Mouse (Mus musculus) myocyte (in vitro differentiated cells): ENCODE results near the gene Hsd17b12. TPM values are rescaled to one million over a fixed set of nuclear protein-coding genes. Genes with fewer than 3 reads are reported as not detected.

Experiments
- H3K27me3 ChIP-seq: one replicate; pipeline ENCODE4 v1.6.1; 2011; ENCODE audit not compliant: control insufficient read depth, insufficient read depth, insufficient read length
- H3K36me3 ChIP-seq: one replicate; pipeline ENCODE4 v1.6.1; 2011; ENCODE audit not compliant: control insufficient read depth, insufficient read depth
- H3K4me2 ChIP-seq: one replicate; pipeline ENCODE4 v1.6.1; 2011; ENCODE audit warnings: low read depth, control low read depth
- H3K4me3 ChIP-seq: one replicate; pipeline ENCODE4 v1.5.1; 2011; ENCODE audit warnings: mild to moderate bottlenecking, control low read depth, moderate library complexity
- H3K79me2 ChIP-seq: one replicate; pipeline ENCODE4 v1.6.1; 2011; ENCODE audit not compliant: control insufficient read depth, insufficient read depth
- H3ac ChIP-seq: one replicate; pipeline ENCODE4 v1.6.1; 2011; ENCODE audit not compliant: control insufficient read depth, insufficient read length
- CEBPB ChIP-seq: IDR thresholded peaks from 2 replicates; pipeline ENCODE4 v1.6.1; 2011; ENCODE audit warnings: mild to moderate bottlenecking, moderate library complexity; ENCODE audit not compliant: poor library complexity, insufficient read depth, severe bottlenecking
- E2F4 ChIP-seq: IDR thresholded peaks from one replicate; pipeline ENCODE4 v1.6.1; 2011; ENCODE audit warnings: mild to moderate bottlenecking, control low read depth, moderate library complexity; ENCODE audit not compliant: insufficient read depth
- MAX ChIP-seq: IDR thresholded peaks from one replicate; pipeline ENCODE4 v1.6.1; 2011; ENCODE audit warnings: low read depth, mild to moderate bottlenecking, control low read depth
- MYOD1 ChIP-seq, 3 experiments: IDR thresholded peaks; one replicate each; pipeline ENCODE4 v1.6.1; 2011; ENCODE audit warnings: control low read depth in 2 of 3, low read depth in 2 of 3, mild to moderate bottlenecking in 2 of 3, moderate library complexity in 1 of 3; ENCODE audit not compliant: insufficient read length in 2 of 3, control insufficient read depth in 1 of 3
- MYOG ChIP-seq, 3 experiments: IDR thresholded peaks; one replicate each; pipeline ENCODE4 v1.6.1; 2011; ENCODE audit warnings: control low read depth in 2 of 3, low read depth in 2 of 3, mild to moderate bottlenecking in 2 of 3; ENCODE audit not compliant: insufficient read length in 2 of 3, control insufficient read depth in 1 of 3, insufficient read depth in 1 of 3
- POLR2A ChIP-seq: IDR thresholded peaks from one replicate; pipeline ENCODE4 v1.6.1; 2011; ENCODE audit warnings: low read depth, mild to moderate bottlenecking, control low read depth, moderate library complexity; ENCODE audit not compliant: insufficient read length
- POLR2AphosphoS2 ChIP-seq: IDR thresholded peaks from one replicate; pipeline ENCODE4 v1.6.1; 2011; ENCODE audit warnings: low read depth, control low read depth; ENCODE audit not compliant: insufficient read length
- REST ChIP-seq: IDR thresholded peaks from one replicate; pipeline ENCODE4 v1.6.1; 2011; ENCODE audit warnings: mild to moderate bottlenecking, control low read depth, moderate library complexity; ENCODE audit not compliant: insufficient read depth, insufficient read length
- SRF ChIP-seq: IDR thresholded peaks from one replicate; pipeline ENCODE4 v1.6.1; 2011; ENCODE audit warnings: low read depth; ENCODE audit not compliant: control insufficient read depth, insufficient read length
- TCF12 ChIP-seq: IDR thresholded peaks from one replicate; pipeline ENCODE4 v1.6.1; 2011; ENCODE audit warnings: mild to moderate bottlenecking, control low read depth; ENCODE audit not compliant: poor library complexity, insufficient read depth, severe bottlenecking
- TCF3 ChIP-seq: IDR thresholded peaks from one replicate; pipeline ENCODE4 v1.6.1; 2011; ENCODE audit warnings: low read depth, control low read depth; ENCODE audit not compliant: insufficient read length
- USF1 ChIP-seq: IDR thresholded peaks from one replicate; pipeline ENCODE4 v1.6.1; 2011; ENCODE audit warnings: low read depth, mild to moderate bottlenecking, control low read depth, moderate library complexity
- polyA plus RNA-seq: library from polyadenylated mRNA; unstranded; fragments of >200 nt; fragmentation: generic; extraction: Trizol; gene quantifications from one replicate; pipeline ENCODE4 v1.2.1, GENCODE M21; 2012; ENCODE audit warnings: missing spikeins

Gene Hsd17b12
- polyA plus RNA-seq, 1 experiment: 87.0 TPM

GRCm38 (mm10) chr2:94024637-94025036 lies 133.1 kb downstream of the Hsd17b12 start:
- Histone ChIP-seq H3K27me3 (no peaks in the 10 kb centered on the region), H3K79me2 (no peaks in the 10 kb centered on the region), H3K36me3 (no peaks in the 10 kb centered on the region), H3ac (no peak overlapping the region), H3K4me2 (no peak overlapping the region), H3K4me3 (no peak overlapping the region)
- no peak for TF ChIP-seq E2F4
- no peak for TF ChIP-seq TCF12
- TF ChIP-seq MAX: no peak
- TF ChIP-seq MYOG (IDR thresholded peaks at IDR 0.05; ENCODE audit: control insufficient read depth in 1 of 3, insufficient read depth in 1 of 3, insufficient read length in 2 of 3, low read depth in 2 of 3): no peak
- TF ChIP-seq SRF: no peak
- TF ChIP-seq CEBPB: no peak
- no peak for TF ChIP-seq POLR2AphosphoS2
- no peak for TF ChIP-seq USF1
- no peak for TF ChIP-seq POLR2A
- no peak for TF ChIP-seq MYOD1 (IDR thresholded peaks at IDR 0.05; ENCODE audit: control insufficient read depth in 1 of 3, insufficient read length in 2 of 3, low read depth in 2 of 3)
- no peak for TF ChIP-seq REST
- TF ChIP-seq TCF3: no peak

DNA sequence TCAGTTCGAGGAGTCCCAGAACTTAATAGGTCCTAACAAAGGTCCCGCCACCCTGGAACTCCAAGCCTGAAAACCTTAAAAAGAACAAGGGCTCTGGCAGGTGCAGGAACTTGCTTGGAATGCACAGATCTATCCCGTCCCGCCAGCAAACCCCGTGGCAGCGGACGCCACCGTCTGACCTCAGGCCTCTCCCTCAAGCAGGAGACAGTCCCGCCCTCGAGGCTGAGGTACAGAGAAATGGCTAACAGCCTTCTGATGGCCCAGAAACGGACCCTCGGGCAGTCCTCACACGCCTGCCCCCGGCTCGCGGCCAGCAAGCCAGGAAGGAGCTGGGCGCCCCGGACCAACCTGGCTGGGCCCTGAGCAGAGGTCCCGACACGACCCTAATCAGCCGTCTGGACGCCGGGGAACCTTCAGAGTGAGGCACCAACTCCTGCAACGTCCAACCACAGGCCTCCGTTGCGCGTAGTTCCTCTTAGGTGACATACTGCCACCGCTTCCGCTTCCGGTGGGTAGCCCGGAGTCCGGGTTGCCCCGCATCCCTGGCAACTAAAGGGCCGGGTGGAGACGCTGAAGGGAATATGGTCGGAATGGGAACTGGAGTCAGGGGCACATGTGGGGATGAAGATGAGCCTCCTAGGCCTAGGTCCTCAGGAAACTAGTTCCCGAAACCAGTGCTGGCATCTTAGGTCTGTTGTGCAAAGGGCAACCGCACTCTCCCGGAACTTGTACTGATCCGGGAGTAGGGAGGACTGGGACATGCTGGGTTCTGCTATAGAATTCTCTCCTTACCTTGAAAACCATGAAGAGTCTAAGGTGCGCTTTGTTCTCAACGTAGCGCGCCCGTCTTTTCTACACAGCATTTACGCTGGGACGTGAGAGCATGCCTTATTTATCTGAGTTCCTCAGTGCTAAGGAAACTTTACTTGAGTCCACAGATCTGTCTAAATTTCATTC lies 147.2 kb downstream of the Hsd17b12 start, which contains the start of gene Alkbh3:
Alkbh3 (minus strand) TSS at position 473 of the 957 bp plus-strand sequence.
- Histone ChIP-seq H3K79me2 (peaks cover 15% of the 10 kb centered on the region), H3K4me3 (peak within 1 kb of the TSS; percentile 68), H3K4me2 (peak within 1 kb of the TSS; percentile 93), H3K36me3 (peaks cover 10% of the 10 kb centered on the region), H3K27me3 (no peaks in the 10 kb centered on the region), H3ac (peak within 1 kb of the TSS; percentile 33)
- TF ChIP-seq REST (no peak), E2F4 (no peak), MYOD1 (IDR thresholded peaks at IDR 0.05; ENCODE audit: control insufficient read depth in 1 of 3, insufficient read length in 2 of 3, low read depth in 2 of 3) (no peak), MYOG (IDR thresholded peaks at IDR 0.05; ENCODE audit: control insufficient read depth in 1 of 3, insufficient read depth in 1 of 3, insufficient read length in 2 of 3, low read depth in 2 of 3) (peak in 1 of 3 experiments; percentile 22), USF1 (no peak), POLR2AphosphoS2 (peak; percentile 63), CEBPB (no peak), TCF12 (no peak), POLR2A (peak; percentile 68), MAX (no peak), TCF3 (no peak), SRF (peak; percentile 12)

GRCm38 (mm10) chr2:94002331-94002730 lies 155.4 kb downstream of the Hsd17b12 start:
- no peak for TF ChIP-seq POLR2AphosphoS2
- TF ChIP-seq E2F4: no peak
- TF ChIP-seq TCF3: no peak
- no peak for TF ChIP-seq MYOG (IDR thresholded peaks at IDR 0.05; ENCODE audit: control insufficient read depth in 1 of 3, insufficient read depth in 1 of 3, insufficient read length in 2 of 3, low read depth in 2 of 3)
- TF ChIP-seq SRF: no peak
- TF ChIP-seq MYOD1 (IDR thresholded peaks at IDR 0.05; ENCODE audit: control insufficient read depth in 1 of 3, insufficient read length in 2 of 3, low read depth in 2 of 3): no peak
- TF ChIP-seq CEBPB: no peak
- no peak for TF ChIP-seq REST
- no peak for TF ChIP-seq POLR2A
- no peak for TF ChIP-seq USF1
- no peak for TF ChIP-seq TCF12
- TF ChIP-seq MAX: no peak
- Histone ChIP-seq H3K79me2 (no peaks in the 10 kb centered on the region), H3K4me3 (no peak overlapping the region), H3K4me2 (no peak overlapping the region), H3K27me3 (no peaks in the 10 kb centered on the region), H3ac (no peak overlapping the region), H3K36me3 (peaks cover 51% of the 10 kb centered on the region)

- Histone ChIP-seq H3K4me2 (no peak overlapping the region), H3ac (no peak overlapping the region), H3K4me3 (no peak overlapping the region), H3K79me2 (no peaks in the 10 kb centered on the region), H3K36me3 (peaks cover 48% of the 10 kb centered on the region), H3K27me3 (no peaks in the 10 kb centered on the region)
- TF ChIP-seq MAX: no peak
- no peak for TF ChIP-seq USF1
- TF ChIP-seq POLR2A: no peak
- no peak for TF ChIP-seq TCF3
- no peak for TF ChIP-seq POLR2AphosphoS2
Measured at GRCm38 (mm10) chr2:94001918-94002317, 155.8 kb downstream of the Hsd17b12 start.
